Mouse (Mus musculus) hindbrain, embryonic 16.5 days (tissue): ENCODE results near the gene Fbxo42. TPM values are rescaled to one million over a fixed set of nuclear protein-coding genes. Genes with fewer than 3 reads are reported as not detected.
"Not testable (repeated sequence)": the region's sequence is repeated elsewhere in the genome, so short reads cannot be mapped to it uniquely, and the experiment has no call there.

Experiments
- ATAC-seq: fragments of 200-750 bp; cut with Nextera tagmentation; 2 replicates; pipeline ENCODE4 v1.8.0; 2017; ENCODE audit warnings: moderate TSS enrichment, moderate library complexity
- H3K27ac ChIP-seq: fragments of 300-500 bp; sonication (generic); 2 replicates; pipeline ENCODE4 v1.5.1; 2014; ENCODE audit warnings: low read depth, mild to moderate bottlenecking, control low read depth, low read length, moderate library complexity
- H3K27me3 ChIP-seq: fragments of 300-500 bp; sonication (generic); replicated peaks from 2 replicates; pipeline ENCODE4 v1.6.1; 2014; ENCODE audit warnings: low read length; ENCODE audit not compliant: control insufficient read depth, insufficient read depth
- H3K36me3 ChIP-seq: fragments of 300-500 bp; sonication (generic); 2 replicates; pipeline ENCODE4 v1.6.1; 2014; ENCODE audit warnings: mild to moderate bottlenecking, low read length, moderate library complexity, mixed read lengths; ENCODE audit not compliant: control insufficient read depth, insufficient read depth
- H3K4me1 ChIP-seq: fragments of 300-500 bp; sonication (generic); 2 replicates; pipeline ENCODE4 v1.6.1; 2014; ENCODE audit warnings: low read depth, low read length; ENCODE audit not compliant: control insufficient read depth, insufficient read depth
- H3K4me2 ChIP-seq: fragments of 300-500 bp; sonication (generic); 2 replicates; pipeline ENCODE4 v1.6.1; 2014; ENCODE audit warnings: mild to moderate bottlenecking, low read length, control low read depth, moderate library complexity
- H3K4me3 ChIP-seq: fragments of 300-500 bp; sonication (generic); 2 replicates; pipeline ENCODE4 v1.5.1; 2014; ENCODE audit warnings: mild to moderate bottlenecking, low read length, control low read depth, moderate library complexity
- H3K9ac ChIP-seq: fragments of 300-500 bp; sonication (generic); 2 replicates; pipeline ENCODE4 v1.6.1; 2014; ENCODE audit warnings: low read depth, mild to moderate bottlenecking, control low read depth, low read length, moderate library complexity
- H3K9me3 ChIP-seq: fragments of 300-500 bp; sonication (generic); 2 replicates; pipeline ENCODE4 v1.6.1; 2014; ENCODE audit warnings: mild to moderate bottlenecking, low read length, moderate library complexity; ENCODE audit not compliant: control insufficient read depth
- WGBS: fragments of 180-500 bp; shearing (Covaris S2); extraction: QIAGEN DNeasy Blood & Tissue Kit; methylation state at CpG from one replicate; pipeline ENCODE4 v1.1.7; 2014; 5-methylcytosine and 5-hydroxymethylcytosine counted together
- polyA plus RNA-seq: library from polyadenylated mRNA; unstranded; fragments of >200 nt; fragmentation: Nextera tagmentation; extraction: Ambion mirVana; gene quantifications from 2 replicates; pipeline ENCODE4 v1.2.1, GENCODE M21; 2015

Fbxo42 gene
- polyA plus RNA-seq, 1 experiment from 2014 or later: 20.4 TPM

DNA sequence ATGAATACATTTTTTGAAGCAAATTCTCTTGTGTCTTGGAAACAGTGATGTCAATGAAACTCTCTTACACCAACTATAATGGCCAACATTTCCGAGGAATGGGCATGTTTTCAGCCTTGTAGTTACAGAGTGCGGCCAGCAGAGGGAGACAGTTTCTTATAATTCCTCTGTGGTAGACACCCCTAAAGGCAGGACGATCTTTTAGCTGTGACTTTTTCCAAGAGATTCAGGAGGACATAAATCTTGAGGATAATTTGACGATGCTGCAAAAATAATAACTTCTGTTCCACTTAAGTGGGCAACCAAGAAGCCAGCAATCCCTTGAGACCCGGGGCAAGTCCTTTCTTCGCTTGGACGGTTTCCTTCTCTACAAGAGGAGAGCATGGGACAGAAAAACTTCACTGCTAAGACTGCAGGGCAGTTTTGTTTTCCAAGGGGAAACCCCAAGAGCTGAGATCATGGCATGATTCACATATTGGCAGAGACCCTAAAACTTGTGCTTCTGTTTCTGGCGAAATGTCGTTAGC is 5.4 kb upstream of the Fbxo42 start:
- no peak for ATAC-seq
- 24% methylated on average over 9 of the region's 9 CpGs for WGBS
- no peaks in the 10 kb centered on the region for H3K36me3 ChIP-seq

DNA sequence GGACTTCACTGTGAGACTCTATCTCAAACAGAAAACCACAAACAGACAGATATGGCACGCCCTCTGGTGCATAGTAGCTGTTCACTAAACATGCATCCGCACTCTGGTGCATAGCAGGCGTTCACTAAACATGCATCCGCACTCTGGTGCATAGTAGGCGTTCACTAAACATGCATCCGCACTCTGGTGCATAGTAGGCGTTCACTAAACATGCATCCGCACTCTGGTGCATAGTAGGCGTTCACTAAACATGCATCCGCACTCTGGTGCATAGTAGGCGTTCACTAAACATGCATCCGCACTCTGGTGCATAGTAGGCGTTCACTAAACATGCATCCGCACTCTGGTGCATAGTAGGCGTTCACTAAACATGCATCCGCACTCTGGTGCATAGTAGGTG is 2.6 kb upstream of the Fbxo42 start:
- whole genome bisulfite sequencing: 95% methylated on average over 9 of the region's 16 CpGs
- ATAC-seq, H3K4me2 ChIP-seq, H3K27ac ChIP-seq, H3K27me3 ChIP-seq, H3K9me3 ChIP-seq, H3K36me3 ChIP-seq, H3K4me3 ChIP-seq, H3K9ac ChIP-seq: not testable (repeated sequence)
- H3K4me1 ChIP-seq: peaks cover 12% of the 10 kb centered on the region

More for the DNA sequence above, 5.4 kb upstream of the Fbxo42 start:
- Histone ChIP-seq H3K27ac (no peak overlapping the region), H3K9me3 (no peaks in the 10 kb centered on the region), H3K9ac (no peak overlapping the region; the same call in 1 of the 2 replicates), H3K27me3 (no peaks in the 10 kb centered on the region), H3K4me2 (peak overlapping the region; percentile 21; the same call in 1 of the 2 replicates), H3K4me3 (no peak overlapping the region), H3K4me1 (peaks cover 11% of the 10 kb centered on the region)

DNA sequence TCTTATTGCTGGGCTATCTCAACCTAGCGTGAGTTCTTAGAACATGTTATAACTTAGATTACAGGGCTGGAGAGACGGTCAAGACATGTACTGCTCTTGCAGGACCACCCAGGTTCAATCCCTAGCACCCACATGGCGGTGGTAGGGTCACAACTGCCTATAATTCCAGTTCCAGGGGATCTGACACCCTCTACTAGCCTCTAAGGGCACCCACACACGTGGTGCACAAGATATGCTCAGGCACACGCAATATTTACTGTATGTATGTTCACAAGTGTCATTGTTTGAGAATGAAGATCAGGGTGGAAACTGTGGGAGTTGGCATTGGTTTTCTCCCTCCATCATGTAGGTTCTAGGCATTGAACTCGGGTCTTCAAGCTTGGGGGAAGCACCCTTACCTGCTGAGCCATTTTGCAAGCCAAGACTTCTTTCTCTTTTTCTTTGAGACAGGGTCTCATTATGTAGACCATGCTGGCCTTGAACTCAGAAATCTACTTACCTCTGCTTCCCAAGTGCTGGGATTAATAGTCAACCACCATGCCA is 1.2 kb upstream of the Fbxo42 start:
- 96% methylated on average over 6 of the region's 6 CpGs for WGBS
- no peak overlapping the region for H3K9ac ChIP-seq
- ATAC-seq: no peak
- no peaks in the 10 kb centered on the region for H3K36me3 ChIP-seq
- no peaks in the 10 kb centered on the region for H3K27me3 ChIP-seq
- no peak overlapping the region for H3K4me3 ChIP-seq
- peaks cover 13% of the 10 kb centered on the region for H3K4me1 ChIP-seq
- H3K4me2 ChIP-seq: no peak overlapping the region
- no peak overlapping the region for H3K27ac ChIP-seq
- no peaks in the 10 kb centered on the region for H3K9me3 ChIP-seq

DNA sequence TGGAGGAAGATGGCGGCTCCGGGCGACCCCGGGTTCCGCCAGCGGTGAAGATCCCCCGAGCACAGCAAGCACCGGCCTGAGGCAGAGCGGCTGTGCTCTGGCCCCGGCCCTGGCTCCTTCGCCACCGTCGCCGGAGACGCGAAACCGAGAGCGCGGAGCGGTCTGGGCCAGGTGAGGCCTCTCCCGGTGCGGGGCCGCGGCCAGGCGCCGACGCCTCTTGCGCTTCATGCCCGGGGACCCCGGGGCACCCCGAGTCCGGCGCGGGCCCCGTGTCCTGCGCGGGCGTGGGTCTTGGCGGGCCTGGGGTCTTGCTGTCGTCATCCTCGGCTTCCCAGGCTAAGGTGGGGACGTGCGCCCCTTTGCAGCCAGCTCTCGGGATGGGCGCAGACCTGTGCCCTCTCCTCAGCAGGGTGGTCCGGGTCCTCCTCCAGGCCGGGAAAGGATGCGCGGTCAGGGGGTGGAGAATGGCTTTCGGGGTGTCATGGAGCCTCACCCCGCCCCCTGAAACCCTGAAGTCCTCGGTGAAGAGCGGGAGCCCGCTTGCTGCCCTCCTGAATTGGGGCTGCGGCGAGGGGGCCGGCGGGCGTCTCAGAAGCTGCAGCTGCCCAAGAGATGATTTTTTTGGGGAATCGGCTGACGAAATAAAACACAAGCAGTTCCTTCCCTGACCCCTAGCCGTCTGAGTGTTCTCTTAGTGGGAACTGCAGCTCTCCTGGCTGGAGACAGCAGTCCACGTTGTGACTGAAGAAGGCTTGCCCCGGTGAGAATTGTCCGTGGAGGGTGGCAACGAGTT is 492 bp downstream of the Fbxo42 start:
- peak overlapping the region; percentile 96 for H3K9ac ChIP-seq
- H3K27me3 ChIP-seq: no peaks in the 10 kb centered on the region
- under 1% methylated on average over 66 of the region's 66 CpGs for WGBS
- no peaks in the 10 kb centered on the region for H3K9me3 ChIP-seq
- H3K4me1 ChIP-seq: peaks cover 17% of the 10 kb centered on the region
- peak overlapping the region; percentile 86 for H3K4me2 ChIP-seq
- peak overlapping the region; percentile 93 for H3K4me3 ChIP-seq
- peak overlapping the region; percentile 92 for H3K27ac ChIP-seq
- peak; percentile 79 for ATAC-seq
- no peaks in the 10 kb centered on the region for H3K36me3 ChIP-seq

DNA sequence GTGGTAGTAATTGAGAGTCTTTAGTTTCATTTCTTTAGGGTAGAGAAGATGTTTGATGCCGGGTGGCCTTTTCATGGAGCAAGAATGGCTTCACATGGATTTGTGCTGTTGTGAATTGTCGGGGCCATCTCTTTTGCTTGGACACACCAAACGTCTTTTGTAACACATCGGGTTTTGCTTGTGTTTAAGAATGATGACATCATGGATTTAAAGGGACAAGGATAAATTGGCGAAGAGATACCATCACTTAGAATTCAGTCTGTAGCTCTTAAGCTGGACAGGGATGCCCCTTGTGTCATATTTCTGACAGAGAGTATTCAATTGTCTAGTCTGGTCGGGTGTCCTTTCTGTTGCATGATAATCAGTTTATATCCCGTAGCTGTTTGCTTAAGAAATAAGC is 1.4 kb downstream of the Fbxo42 start:
- H3K4me1 ChIP-seq: peaks cover 17% of the 10 kb centered on the region
- peak overlapping the region; percentile 86 for H3K4me2 ChIP-seq
- H3K36me3 ChIP-seq: no peaks in the 10 kb centered on the region
- no peak overlapping the region for H3K27ac ChIP-seq
- H3K4me3 ChIP-seq: peak overlapping the region; percentile 93
- 17% methylated on average over 7 of the region's 7 CpGs for WGBS
- no peaks in the 10 kb centered on the region for H3K9me3 ChIP-seq
- H3K27me3 ChIP-seq: no peaks in the 10 kb centered on the region
- no peak for ATAC-seq
- H3K9ac ChIP-seq: peak overlapping the region; percentile 96

DNA sequence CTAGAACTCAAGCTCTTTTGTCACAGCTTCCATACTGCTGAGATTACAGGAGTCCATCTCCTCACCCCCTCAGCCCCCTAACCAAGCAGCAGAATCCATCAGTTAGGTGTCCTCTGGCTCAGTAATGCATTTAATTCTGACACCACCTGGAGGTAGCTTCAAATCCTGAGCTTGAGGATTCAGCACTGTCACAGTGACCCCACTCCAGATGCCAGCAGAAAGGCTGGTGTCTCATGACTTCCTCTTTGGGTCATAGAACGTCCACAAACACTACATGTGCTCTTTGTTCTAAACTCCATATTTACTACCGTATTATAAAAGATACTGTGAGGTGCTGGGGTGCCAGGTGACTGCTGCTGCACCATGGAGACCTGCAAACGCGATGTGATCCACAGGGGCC is 9.8 kb downstream of the Fbxo42 start:
- Histone ChIP-seq H3K27ac (no peak overlapping the region), H3K9ac (no peak overlapping the region), H3K4me3 (no peak overlapping the region), H3K9me3 (no peaks in the 10 kb centered on the region), H3K27me3 (no peaks in the 10 kb centered on the region), H3K4me1 (peaks cover 2% of the 10 kb centered on the region; the same call in 1 of the 2 replicates), H3K36me3 (no peaks in the 10 kb centered on the region), H3K4me2 (no peak overlapping the region)
- WGBS: 76% methylated on average over 4 of the region's 4 CpGs
- ATAC-seq: no peak

DNA sequence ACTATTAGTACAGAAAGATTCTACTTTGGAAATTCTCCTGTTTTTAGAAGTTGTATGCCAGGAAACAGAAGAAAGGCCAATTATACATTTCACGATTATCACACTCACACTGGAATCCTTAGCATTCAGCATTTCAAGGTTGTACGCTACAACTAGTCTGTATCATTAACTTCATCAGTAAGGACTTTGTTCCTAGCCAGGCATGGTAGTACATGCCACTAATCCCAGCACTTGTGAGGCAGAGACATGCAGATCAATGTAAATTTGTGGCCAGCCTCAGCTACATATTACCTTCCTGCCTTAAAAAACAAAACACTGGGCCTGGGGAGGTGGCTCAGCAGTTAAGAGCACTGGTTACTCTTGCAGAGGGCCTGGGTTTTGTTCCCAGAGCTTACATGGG is 10.9 kb downstream of the Fbxo42 start:
- Histone ChIP-seq H3K27ac (no peak overlapping the region), H3K9me3 (no peaks in the 10 kb centered on the region), H3K36me3 (no peaks in the 10 kb centered on the region), H3K27me3 (no peaks in the 10 kb centered on the region), H3K4me2 (no peak overlapping the region), H3K9ac (no peak overlapping the region), H3K4me3 (no peak overlapping the region), H3K4me1 (no peaks in the 10 kb centered on the region; the same call in 1 of the 2 replicates)
- WGBS: 91% methylated on average over 2 of the region's 2 CpGs
- ATAC-seq: no peak

DNA sequence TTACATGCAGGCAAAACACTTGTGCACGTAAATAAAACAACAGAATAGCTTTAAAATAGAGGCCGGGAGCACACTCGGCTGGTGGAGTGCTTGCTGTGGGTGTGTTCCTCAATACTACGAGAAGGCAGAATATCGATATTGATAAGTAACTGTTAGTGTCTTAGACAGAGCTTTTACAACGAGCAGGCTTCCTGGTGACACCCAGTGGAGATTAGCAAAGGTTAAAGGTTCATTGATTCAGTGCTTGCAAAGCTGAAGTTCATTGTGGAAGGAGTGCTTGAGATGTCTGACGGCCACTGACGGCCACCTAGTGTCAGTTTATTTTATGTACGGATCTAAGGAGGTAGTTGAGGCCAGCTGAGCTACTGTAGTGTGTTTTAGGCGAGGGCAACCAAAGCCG is 11.4 kb downstream of the Fbxo42 start:
- Histone ChIP-seq H3K27ac (no peak overlapping the region), H3K9ac (no peak overlapping the region), H3K36me3 (no peaks in the 10 kb centered on the region), H3K4me3 (no peak overlapping the region), H3K9me3 (no peaks in the 10 kb centered on the region), H3K4me1 (no peaks in the 10 kb centered on the region; the same call in 1 of the 2 replicates), H3K27me3 (no peaks in the 10 kb centered on the region), H3K4me2 (no peak overlapping the region)
- no peak for ATAC-seq
- 64% methylated on average over 11 of the region's 11 CpGs for WGBS

DNA sequence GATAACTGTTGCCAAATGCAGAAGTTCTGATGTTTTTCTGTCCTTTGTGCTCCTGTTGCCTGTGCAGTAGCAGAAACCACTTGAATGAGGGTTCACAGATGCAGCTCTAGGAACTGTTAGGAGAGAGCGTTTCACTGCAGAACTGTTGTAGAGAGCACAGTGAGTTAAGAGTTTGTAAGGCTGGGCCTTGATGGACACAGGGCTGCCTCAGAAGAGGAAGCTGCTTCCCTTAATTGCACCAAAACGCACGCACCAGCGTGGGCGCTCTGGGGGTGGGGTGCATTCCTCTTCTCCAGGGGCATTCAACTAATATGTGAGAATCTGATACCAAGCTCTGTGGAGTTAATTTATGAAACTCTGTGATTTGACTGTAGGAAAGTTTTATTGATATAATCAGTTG is 12.0 kb downstream of the Fbxo42 start:
- no peaks in the 10 kb centered on the region for H3K27me3 ChIP-seq
- H3K9ac ChIP-seq: no peak overlapping the region
- H3K27ac ChIP-seq: no peak overlapping the region
- H3K4me1 ChIP-seq: no peaks in the 10 kb centered on the region; the same call in 1 of the 2 replicates
- ATAC-seq: no peak
- no peak overlapping the region for H3K4me2 ChIP-seq
- peaks cover 2% of the 10 kb centered on the region; the same call in 1 of the 2 replicates for H3K9me3 ChIP-seq
- no peaks in the 10 kb centered on the region for H3K36me3 ChIP-seq
- WGBS: 82% methylated on average over 5 of the region's 5 CpGs
- no peak overlapping the region for H3K4me3 ChIP-seq
